Mouse (Mus musculus) cerebellum, adult 11 months (tissue): ENCODE measurements around the gene Rnase12.

Source experiments
- DNase-seq: peaks from one replicate; pipeline ENCODE4 v3.0.0; 2022

Gene Rnase12

GRCm38 (mm10) chr14:51083805-51084204 is 26.3 kb upstream of the Rnase12 start:
- DNase-seq = no peak

- peak; percentile 52 for DNase-seq
Observed at GRCm38 (mm10) chr14:51082599-51083581, 25.4 kb upstream of the Rnase12 start.

GRCm38 (mm10) chr14:51081035-51081434 is 23.6 kb upstream of the Rnase12 start:
- DNase-seq = no peak

GRCm38 (mm10) chr14:51079180-51079579 is 21.7 kb upstream of the Rnase12 start:
- DNase-seq = no peak

GRCm38 (mm10) chr14:51074335-51074734 is 16.9 kb upstream of the Rnase12 start, which contains the start of gene Olfr750:
TSS of gene Olfr750 (minus strand) at chr14:51074435.
- DNase-seq = no peak

- DNase-seq = no peak
Observed at GRCm38 (mm10) chr14:51069617-51070016, 12.2 kb upstream of the Rnase12 start.

GRCm38 (mm10) chr14:51068956-51069355 is 11.5 kb upstream of the Rnase12 start:
- DNase-seq = no peak

- no peak for DNase-seq
Observed at GRCm38 (mm10) chr14:51060761-51061160, 3.3 kb upstream of the Rnase12 start.

- DNase-seq = no peak
Observed at GRCm38 (mm10) chr14:51054243-51055237, 2.9 kb downstream of the Rnase12 start.

GRCm38 (mm10) chr14:51053176-51053575 is 4.3 kb downstream of the Rnase12 start:
- no peak for DNase-seq

- DNase-seq = no peak
Observed at GRCm38 (mm10) chr14:51051941-51052340, 5.5 kb downstream of the Rnase12 start.

- no peak for DNase-seq
Observed at GRCm38 (mm10) chr14:51050063-51050462, 7.4 kb downstream of the Rnase12 start, which contains the start of gene Rnase11. TSS of gene Rnase11 (minus strand) at chr14:51050163.

- DNase-seq = no peak
Observed at GRCm38 (mm10) chr14:51047846-51048245, 9.6 kb downstream of the Rnase12 start.

GRCm38 (mm10) chr14:51041769-51042168 is 15.7 kb downstream of the Rnase12 start, which contains the start of gene Rnase9:
TSS of gene Rnase9 (minus strand) at chr14:51041869.
- DNase-seq = no peak

- DNase-seq = no peak
Observed at GRCm38 (mm10) chr14:51036214-51036613, 21.2 kb downstream of the Rnase12 start.

GRCm38 (mm10) chr14:51035206-51035605 is 22.3 kb downstream of the Rnase12 start:
- no peak for DNase-seq

- no peak for DNase-seq
Observed at GRCm38 (mm10) chr14:51027387-51028155, 29.9 kb downstream of the Rnase12 start.

- peak; percentile 57 for DNase-seq
Observed at GRCm38 (mm10) chr14:51026391-51027133, 30.9 kb downstream of the Rnase12 start.

GRCm38 (mm10) chr14:51024820-51025219 is 32.6 kb downstream of the Rnase12 start:
- no peak for DNase-seq

GRCm38 (mm10) chr14:51023457-51023856 is 34.0 kb downstream of the Rnase12 start:
- DNase-seq = no peak

- DNase-seq = no peak
Observed at GRCm38 (mm10) chr14:51017256-51017655, 40.2 kb downstream of the Rnase12 start.
